In the genomic region with DNA sequence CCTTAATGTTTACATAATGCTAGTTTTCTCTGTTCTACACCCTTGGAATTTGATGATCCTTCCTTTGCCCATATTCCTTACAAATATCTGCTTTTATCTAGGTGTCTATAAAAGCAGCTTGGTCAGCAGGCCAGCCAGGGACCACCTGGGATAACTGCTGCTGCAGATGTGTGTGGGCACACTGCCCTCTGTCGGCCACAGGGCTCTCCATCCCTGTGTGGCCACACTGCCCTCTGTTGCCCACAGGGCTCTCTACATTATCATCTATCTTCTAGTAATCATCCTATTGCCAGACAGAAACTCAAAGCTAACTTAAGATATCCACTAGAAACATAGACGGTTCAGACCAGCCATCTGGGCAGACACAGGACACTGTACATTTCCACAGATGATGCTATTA, we compare ENCODE assay signal across 8 mouse cellular contexts. TPM values are rescaled to one million over a fixed set of nuclear protein-coding genes. Genes with fewer than 3 reads are reported as not detected.
DNase-seq lines count a peak whose midpoint lies in the region; TF ChIP-seq lines count a peak whose summit lies in the region.

No protein-coding gene starts in this region.

- no peak overlapping the region for H3K4me3 ChIP-seq in thymus, adult 2 months (ENCODE audit: control insufficient read depth, insufficient read depth, low read length)
- H3K4me3 ChIP-seq in cortical plate, adult 2 months (ENCODE audit: insufficient read depth, low read length): no peak overlapping the region

- H3K36me3 ChIP-seq in thymus, adult 2 months (ENCODE audit: control insufficient read depth, insufficient read depth, low read length): no peaks in the 10 kb centered on the region; the same call in 1 of the 2 replicates

- H3K27me3 ChIP-seq in thymus, adult 2 months (ENCODE audit: control insufficient read depth, insufficient read depth, low read length): no peaks in the 10 kb centered on the region

- no peak for TF ChIP-seq POLR2A in thymus, adult 2 months (IDR thresholded peaks at IDR 0.05; ENCODE audit: control insufficient read depth, extremely low read depth, insufficient read depth, low read length, poor library complexity)
- TF ChIP-seq POLR2A in cortical plate, adult 2 months (IDR thresholded peaks at IDR 0.05; ENCODE audit: extremely low read depth, insufficient read depth, low read length): no peak

- WGBS in thymus, adult 2 months: 10% methylated on average over 2 of the region's 2 CpGs

- TF ChIP-seq CTCF in thymus, adult 2 months (IDR thresholded peaks at IDR 0.05; ENCODE audit: borderline replicate concordance, control insufficient read depth, extremely low read depth, insufficient read depth, low read length, poor library complexity): peak; percentile 85
- peak; percentile 91 for TF ChIP-seq CTCF in cortical plate, adult 2 months (IDR thresholded peaks at IDR 0.05; ENCODE audit: extremely low read depth, insufficient read depth, low read length)

- no peak overlapping the region for H3K27ac ChIP-seq in thymus, adult 2 months (ENCODE audit: control insufficient read depth, insufficient read depth, low read length)
- H3K27ac ChIP-seq in cortical plate, adult 2 months (ENCODE audit: insufficient read depth, low read length): no peak overlapping the region

- no peaks in the 10 kb centered on the region for H3K4me1 ChIP-seq in thymus, adult 2 months (replicated peaks; ENCODE audit: control insufficient read depth, insufficient read depth, low read length)
- H3K4me1 ChIP-seq in cortical plate, adult 2 months (ENCODE audit: control insufficient read depth, insufficient read depth, low read length): no peaks in the 10 kb centered on the region

- peak; percentile 89 for DNase-seq in heart, adult 11 months
- no peak for DNase-seq in heart, adult 9 months (ENCODE audit: low spot score in 2 of 2)
- peak; percentile 41 for DNase-seq in thymus, adult 2 months
- DNase-seq in thymus, postnatal 0 days (ENCODE audit: low spot score): no peak
- peak; percentile 60 to 63 for DNase-seq in kidney, postnatal 25 days
- peak; percentile 66 for DNase-seq in retina, embryonic 14.5 days (ENCODE audit: low spot score)
- no peak for DNase-seq in urinary bladder, adult 18-20 months (ENCODE audit: low spot score in 2 of 2)

RNA-seq across cellular contexts. Expression of a gene that starts 12.4 kb away (rescaled TPM):
- polyA plus RNA-seq in thymus, adult 2 months (2012; rRNA removed): 44.3 and 46.6 TPM in 2 replicates
- polyA plus RNA-seq in thymus, postnatal 0 days (2015; fragmentation: Nextera tagmentation; extraction: Ambion mirVana): 48.3 and 49.5 TPM in 2 replicates
- polyA plus RNA-seq in cortical plate, adult 2 months (2012; rRNA removed): 32.1 and 34.6 TPM in 2 replicates

RNA-seq across cellular contexts. Expression of a gene that starts 39.8 kb away (rescaled TPM):
- 30.3 and 30.4 TPM in 2 replicates for polyA plus RNA-seq in thymus, adult 2 months (2012; rRNA removed)
- polyA plus RNA-seq in thymus, postnatal 0 days (2015; fragmentation: Nextera tagmentation; extraction: Ambion mirVana): 5.7 and 7.7 TPM in 2 replicates
- polyA plus RNA-seq in cortical plate, adult 2 months (2012; rRNA removed): 7.3 and 8.8 TPM in 2 replicates

RNA-seq across cellular contexts. Expression of a gene that starts 59.0 kb away (rescaled TPM):
- polyA plus RNA-seq in thymus, adult 2 months (2012; rRNA removed): 0.23 and 0.46 TPM in 2 replicates
- polyA plus RNA-seq in thymus, postnatal 0 days (2015; fragmentation: Nextera tagmentation; extraction: Ambion mirVana): 0.12 and 0.23 TPM in 2 replicates
- 0.68 and 0.77 TPM in 2 replicates for polyA plus RNA-seq in cortical plate, adult 2 months (2012; rRNA removed)

Comparison
In these comparisons a context has a peak if more than half of its experiments do, and no peak if none do; other contexts are left out.
1. DNase-seq: peak in heart, adult 11 months (single experiment), thymus, adult 2 months (single experiment), kidney, postnatal 25 days (2 of 2) and retina, embryonic 14.5 days (single experiment); none in heart, adult 9 months (0 of 2), thymus, postnatal 0 days (single experiment) and urinary bladder, adult 18-20 months (0 of 2).